Mouse (Mus musculus): ENCODE results near the gene G0s2.

Gene G0s2

GRCm38 (mm10) chr1:193272916-193273601 is at the start of gene G0s2:
TSS of gene G0s2 (minus strand) at chr1:193273217.
- peak; percentile 27 to 39 for DNase-seq

GRCm38 (mm10) chr1:193320398-193320797 is 47.4 kb upstream of the G0s2 start:
- DNase-seq: no peak

- no peak for DNase-seq
Observed at GRCm38 (mm10) chr1:193319721-193320120, 46.7 kb upstream of the G0s2 start.

- no peak for DNase-seq
Observed at GRCm38 (mm10) chr1:193317159-193317559, 44.1 kb upstream of the G0s2 start.

DNA sequence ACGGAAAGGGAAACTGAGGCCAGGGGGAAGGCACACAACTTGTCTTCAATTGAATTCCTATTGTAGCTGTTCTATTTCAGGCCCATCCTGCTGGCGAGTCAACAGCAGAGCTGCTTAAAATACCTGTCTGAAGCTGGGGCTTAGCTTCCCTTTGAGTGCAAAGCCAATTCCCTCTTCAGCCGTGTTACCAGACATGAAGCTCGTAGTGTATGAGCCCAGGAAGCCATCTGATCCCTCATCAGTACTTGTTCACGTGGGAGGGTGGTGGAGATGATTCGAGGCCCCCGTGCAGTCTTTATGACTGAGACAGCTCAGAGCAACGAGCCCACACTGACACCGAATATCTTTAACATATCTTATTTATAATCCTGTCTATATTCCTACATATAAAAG is 43.3 kb upstream of the G0s2 start:
- no peak for DNase-seq

GRCm38 (mm10) chr1:193315705-193316357 is 42.8 kb upstream of the G0s2 start:
- no peak for DNase-seq

DNA sequence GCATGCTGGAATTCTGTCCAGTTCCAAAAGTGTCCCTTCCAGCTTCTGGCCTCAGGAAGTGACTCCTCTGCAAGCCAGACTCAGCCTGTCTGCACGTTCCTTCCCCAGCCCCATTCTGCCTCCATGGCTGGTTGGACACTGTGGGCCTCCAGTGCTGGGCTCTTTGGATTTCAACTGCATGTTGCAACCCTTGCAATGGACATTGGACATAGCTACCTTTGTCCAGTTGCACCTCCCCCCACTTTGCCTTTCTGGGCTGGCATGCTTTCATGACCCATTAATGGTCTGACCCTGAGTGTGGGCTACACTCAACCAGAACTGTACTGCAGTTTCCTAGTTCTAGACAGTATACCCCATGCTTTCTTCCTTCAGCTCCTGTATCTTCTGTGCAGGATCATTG is 38.6 kb upstream of the G0s2 start:
- no peak for DNase-seq

DNA sequence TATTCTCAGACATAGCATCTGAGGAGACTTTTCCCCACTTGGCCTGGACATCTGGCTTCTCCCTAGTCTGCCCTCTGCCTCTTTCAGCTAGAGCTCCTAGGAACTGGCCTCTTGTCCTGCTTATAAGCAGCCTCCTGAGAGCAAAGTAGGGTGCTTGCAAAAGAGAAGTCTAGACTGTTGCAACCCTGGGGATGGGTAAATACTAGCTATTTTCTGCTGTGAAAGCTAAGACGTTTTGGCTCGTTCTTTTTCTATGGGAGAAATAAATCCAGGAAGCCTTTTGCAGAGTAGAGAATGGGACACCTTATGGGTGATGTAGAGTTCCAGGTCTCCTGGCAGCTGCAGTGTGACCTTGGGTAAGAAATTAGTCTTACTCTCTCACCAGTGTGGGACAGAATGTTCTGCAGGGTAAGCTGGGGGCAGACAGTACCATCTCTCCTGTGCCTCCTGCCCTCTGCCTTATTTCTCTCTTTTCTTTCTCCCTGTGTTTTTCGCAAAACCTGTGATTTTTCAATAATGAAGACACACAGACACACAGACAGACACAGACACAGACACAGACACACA is 37.6 kb upstream of the G0s2 start:
- no peak for DNase-seq

GRCm38 (mm10) chr1:193309785-193310518 is 36.9 kb upstream of the G0s2 start:
- DNase-seq: no peak

GRCm38 (mm10) chr1:193306832-193307231 is 33.8 kb upstream of the G0s2 start:
- DNase-seq: no peak

GRCm38 (mm10) chr1:193305386-193305785 is 32.4 kb upstream of the G0s2 start:
- no peak for DNase-seq

DNA sequence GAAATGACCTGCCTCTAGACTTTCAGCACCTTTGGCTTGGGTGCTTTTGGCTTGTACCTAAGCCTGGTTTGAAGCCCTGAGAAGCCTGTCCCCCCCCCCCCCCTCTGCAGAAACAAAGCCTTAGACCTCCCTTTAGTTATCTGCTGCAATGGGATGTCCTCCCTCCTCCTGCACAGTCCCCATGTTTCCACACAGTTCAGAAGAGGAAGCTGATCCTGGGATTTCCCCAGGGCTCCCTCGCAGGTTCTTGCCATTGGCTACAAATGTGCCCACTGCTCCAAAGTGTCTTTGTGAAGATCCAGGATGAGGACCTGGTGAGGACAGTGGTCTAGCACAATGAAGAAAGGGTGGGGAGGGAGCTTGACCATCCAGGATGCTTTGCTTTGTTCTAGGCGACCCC is 30.1 kb upstream of the G0s2 start:
- no peak for DNase-seq

DNA sequence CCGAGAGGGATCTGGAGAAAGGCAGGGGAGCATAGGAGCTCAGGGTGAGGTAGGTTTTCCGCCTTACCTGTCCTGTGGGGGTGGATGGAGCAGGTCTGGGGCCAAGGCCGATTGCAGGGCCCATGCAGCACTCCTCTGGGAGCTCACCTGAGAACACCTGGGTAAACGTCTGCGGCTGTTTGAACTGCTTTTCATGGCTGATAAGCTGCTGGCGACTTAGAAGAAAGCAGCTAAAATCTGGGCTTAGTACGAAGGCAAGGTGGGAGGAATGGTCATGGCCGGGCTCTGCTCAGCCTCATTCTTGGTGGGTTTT is 29.0 kb upstream of the G0s2 start:
- DNase-seq: no peak

DNA sequence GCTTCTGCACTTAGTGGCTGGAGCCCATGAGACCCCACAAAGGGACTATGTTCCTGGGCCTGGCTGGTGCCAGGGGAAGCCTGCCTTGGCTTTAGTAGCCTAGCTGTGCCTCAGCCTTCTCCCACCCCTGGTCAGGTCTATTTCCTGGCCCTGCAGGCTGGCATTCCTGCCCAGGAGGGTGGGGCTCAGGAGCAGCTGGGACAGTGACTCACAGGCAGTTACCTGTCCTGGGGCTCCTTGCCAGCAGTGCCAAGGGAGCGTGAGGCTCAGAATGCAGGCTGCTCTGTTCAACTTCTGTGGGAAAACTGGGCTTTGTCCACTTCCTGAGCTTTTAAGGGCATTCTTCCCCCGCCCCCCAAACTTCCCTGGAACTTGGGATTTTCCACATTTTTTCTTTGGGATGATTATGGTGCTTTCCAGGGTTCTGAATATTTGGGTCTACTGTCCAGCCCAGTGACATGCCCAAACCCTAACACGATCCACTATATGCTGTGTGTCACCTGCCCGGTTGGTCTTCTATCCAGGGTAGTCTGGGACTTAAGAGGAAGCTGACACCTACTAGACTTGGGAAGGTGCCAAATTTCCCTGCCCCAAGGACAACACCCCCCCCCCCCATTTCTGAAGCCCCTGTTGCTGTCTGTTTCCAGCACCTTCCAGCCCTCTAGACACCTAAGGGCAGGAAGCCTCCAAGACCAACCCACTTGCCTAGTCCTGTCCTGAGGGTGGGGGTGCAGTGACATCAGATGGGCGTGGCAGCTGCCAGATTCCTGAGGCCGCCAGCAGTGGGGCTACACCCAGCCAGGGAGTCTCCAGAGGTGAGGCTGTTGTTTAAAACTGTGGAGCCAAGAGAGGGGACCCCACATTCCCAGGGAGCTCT is 28.4 kb upstream of the G0s2 start:
- no peak for DNase-seq

GRCm38 (mm10) chr1:193299995-193300394 is 27.0 kb upstream of the G0s2 start:
- no peak for DNase-seq

DNA sequence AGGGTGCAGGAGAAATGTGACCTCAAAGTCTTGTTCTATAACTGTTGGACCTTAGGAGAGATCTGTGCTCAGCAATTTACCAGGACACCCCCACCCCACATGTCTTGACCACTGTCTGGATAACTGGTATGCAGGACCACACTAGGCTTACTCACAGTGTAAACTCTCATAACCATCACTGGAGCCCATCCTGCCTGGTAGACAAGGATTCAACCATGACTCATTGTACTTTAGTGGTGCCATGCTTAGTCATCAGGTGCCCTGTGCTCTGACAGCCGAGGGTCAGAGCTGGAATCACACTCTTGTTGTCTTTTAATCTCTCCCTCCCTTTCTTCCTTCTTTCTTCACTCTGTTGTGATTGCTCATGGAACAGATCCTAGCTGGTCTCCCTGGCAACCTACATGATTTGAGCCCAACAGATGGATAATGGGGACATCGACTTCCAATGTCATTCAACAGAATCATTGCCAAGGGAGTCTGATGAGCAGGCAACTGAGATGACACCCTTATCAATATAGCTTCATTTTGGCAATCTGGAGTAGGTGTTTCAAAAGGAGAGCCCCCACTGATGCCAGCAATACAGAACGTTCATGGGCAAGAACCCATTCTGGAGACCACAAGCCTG is 25.2 kb upstream of the G0s2 start:
- no peak for DNase-seq

DNA sequence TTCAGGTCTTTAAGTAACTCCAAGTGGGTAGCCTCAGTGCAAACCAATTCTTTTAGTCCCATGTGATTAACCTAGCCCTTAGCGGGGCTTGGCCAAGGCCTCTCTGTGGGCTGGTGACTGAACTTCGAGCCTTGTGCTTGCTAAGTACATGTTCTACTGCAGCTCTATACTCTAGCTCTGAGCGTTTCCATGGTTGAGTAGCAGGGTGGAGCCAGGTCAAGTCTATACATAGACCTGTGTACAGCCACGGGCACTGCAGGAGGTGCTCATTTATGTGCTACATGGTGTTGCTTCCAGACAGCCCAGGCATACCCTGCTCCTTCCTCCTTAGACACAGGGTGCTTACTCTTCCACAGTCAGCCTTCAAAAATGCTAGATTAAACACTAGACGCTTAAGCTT is 22.9 kb upstream of the G0s2 start:
- no peak for DNase-seq

DNA sequence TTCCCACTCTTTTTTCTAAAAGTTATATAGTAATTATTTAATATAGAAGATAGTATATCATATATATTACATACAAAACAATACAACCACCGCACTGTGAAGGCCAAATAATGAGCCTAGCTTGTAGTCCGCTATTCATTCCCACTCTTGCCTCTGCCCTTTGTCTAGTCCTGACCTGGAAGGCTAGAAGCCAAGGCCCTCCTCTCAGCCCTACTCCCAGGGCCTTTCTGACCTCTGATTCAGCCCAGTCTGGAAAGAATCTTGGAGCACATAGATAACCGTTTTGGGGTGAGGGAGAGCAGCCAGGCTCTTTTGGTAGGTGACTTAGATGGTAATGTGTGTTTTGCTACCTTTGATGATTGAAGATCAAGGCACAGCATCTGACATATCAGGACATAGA is 20.9 kb upstream of the G0s2 start:
- no peak for DNase-seq

DNA sequence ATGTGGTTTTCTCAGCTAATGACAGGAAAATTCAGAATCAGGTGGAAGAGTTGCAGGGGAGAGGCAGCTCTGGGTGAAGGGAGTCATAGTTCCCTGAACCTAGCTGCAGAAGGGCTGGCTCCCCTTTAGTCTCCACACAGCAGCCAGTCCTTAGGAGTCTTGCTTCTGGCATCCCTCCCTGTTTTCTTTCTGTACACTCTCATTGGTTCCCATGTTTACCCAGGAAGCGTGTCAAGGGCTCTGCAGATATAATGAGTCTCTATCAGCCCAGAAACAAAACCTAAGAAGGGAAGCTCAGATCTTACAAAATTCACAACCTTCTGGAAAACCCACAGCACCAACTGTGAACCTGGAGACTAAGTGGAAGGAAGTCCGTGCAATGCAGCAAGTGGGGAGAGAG is 20.0 kb upstream of the G0s2 start:
- no peak for DNase-seq

GRCm38 (mm10) chr1:193290686-193291085 is 17.7 kb upstream of the G0s2 start:
- DNase-seq: no peak

- DNase-seq: no peak
Observed at GRCm38 (mm10) chr1:193289914-193290313, 16.9 kb upstream of the G0s2 start.

DNA sequence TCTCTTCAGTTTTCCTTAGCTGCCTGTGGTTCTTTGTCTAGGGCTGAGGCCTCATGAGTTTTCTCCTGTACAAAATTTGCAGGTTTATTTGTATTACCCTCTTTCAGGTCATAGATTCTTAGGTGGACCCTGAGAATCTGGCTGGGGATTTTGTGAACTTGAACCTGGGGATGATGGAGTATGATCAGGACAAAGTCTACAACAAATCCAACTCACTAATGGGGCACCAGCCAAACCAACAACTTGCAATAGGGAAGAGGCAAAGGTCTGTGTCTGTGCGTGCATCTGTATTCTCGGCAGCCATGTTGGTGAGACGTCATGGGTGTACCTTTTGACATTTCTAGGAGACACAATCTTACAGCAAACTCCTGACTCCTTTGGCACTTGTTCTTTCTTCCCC is 16.1 kb upstream of the G0s2 start:
- no peak for DNase-seq

Measured in thymus, adult 18-20 months (tissue).